ENCODE assay signal across 20 mouse cellular contexts in genomic region chr3:95735071-95735670, GRCm38 (mm10). TPM values are rescaled to one million over a fixed set of nuclear protein-coding genes. Genes with fewer than 3 reads are reported as not detected.
DNase-seq lines count a peak whose midpoint lies in the region; ATAC-seq and TF ChIP-seq lines count a peak whose summit lies in the region.
"Had no signal": no experiment of that assay in that cellular context is flagged by ENCODE, and none has a peak within 500 bp of the region (broad histone marks: within the 10 kb centered on the region; RNA-seq: fewer than 3 reads in every experiment).

No protein-coding gene starts in this region.

- TF ChIP-seq POLR2A in thymus, adult 2 months (IDR thresholded peaks at IDR 0.05; ENCODE audit: control insufficient read depth, extremely low read depth, insufficient read depth, low read length, poor library complexity), result no peak

- H3K27me3 ChIP-seq in kidney, embryonic 16.5 days (ENCODE audit: insufficient read depth, low read length), result no peaks in the 10 kb centered on the region
- no peaks in the 10 kb centered on the region for H3K27me3 ChIP-seq in kidney, embryonic 15.5 days
- no peaks in the 10 kb centered on the region for H3K27me3 ChIP-seq in thymus, adult 2 months (ENCODE audit: control insufficient read depth, insufficient read depth, low read length)
- H3K27me3 ChIP-seq in liver, embryonic 13.5 days, result no peaks in the 10 kb centered on the region
- H3K27me3 ChIP-seq: forebrain, embryonic 13.5 days; hindbrain, embryonic 12.5 days had no signal

- ATAC-seq in kidney, embryonic 16.5 days (ENCODE audit: low FRiP score, low TSS enrichment), result no peak
- no peak for ATAC-seq in kidney, embryonic 15.5 days (replicated peaks; ENCODE audit: low FRiP score)
- no peak for ATAC-seq in liver, embryonic 13.5 days (ENCODE audit: low read depth)
- ATAC-seq: activated CD4-positive, CD25-positive, alpha-beta regulatory T cell, adult 4 months; forebrain, embryonic 13.5 days; intestine, postnatal 0 days; midbrain, embryonic 16.5 days had no signal

- no peaks in the 10 kb centered on the region for H3K9me3 ChIP-seq in kidney, embryonic 16.5 days (ENCODE audit: low read length)
- no peaks in the 10 kb centered on the region for H3K9me3 ChIP-seq in kidney, embryonic 15.5 days (replicated peaks)
- no peaks in the 10 kb centered on the region for H3K9me3 ChIP-seq in liver, embryonic 13.5 days (replicated peaks)
- H3K9me3 ChIP-seq: forebrain, embryonic 13.5 days; hindbrain, embryonic 12.5 days; limb, embryonic 10.5 days; midbrain, embryonic 10.5 days had no signal

- 0 out of 2 replicates have a peak overlapping the region, but pooled peaks have one; percentile 10 for H3K27ac ChIP-seq in kidney, embryonic 16.5 days (ENCODE audit: low read length)
- no peak overlapping the region for H3K27ac ChIP-seq in kidney, embryonic 15.5 days
- no peak overlapping the region for H3K27ac ChIP-seq in thymus, adult 2 months (ENCODE audit: control insufficient read depth, insufficient read depth, low read length)
- H3K27ac ChIP-seq in liver, embryonic 13.5 days, result peak overlapping the region; percentile 57; the same call in 1 of the 2 replicates
- H3K27ac ChIP-seq: forebrain, embryonic 13.5 days; hindbrain, embryonic 12.5 days; kidney, postnatal 0 days; left cerebral cortex, adult 2 months; limb, embryonic 10.5 days; midbrain, embryonic 10.5 days had no signal

- H3K36me3 ChIP-seq in kidney, embryonic 16.5 days (ENCODE audit: insufficient read depth, low read length), result peaks cover 7% of the 10 kb centered on the region; the same call in 1 of the 2 replicates
- peaks cover 43% of the 10 kb centered on the region for H3K36me3 ChIP-seq in kidney, embryonic 15.5 days
- no peaks in the 10 kb centered on the region for H3K36me3 ChIP-seq in thymus, adult 2 months (ENCODE audit: control insufficient read depth, insufficient read depth, low read length)
- peaks cover 37% of the 10 kb centered on the region for H3K36me3 ChIP-seq in liver, embryonic 13.5 days

- 0 out of 2 replicates have a peak, but pooled peaks have one; percentile 9 for TF ChIP-seq CTCF in thymus, adult 2 months (IDR thresholded peaks at IDR 0.05; ENCODE audit: borderline replicate concordance, control insufficient read depth, extremely low read depth, insufficient read depth, low read length, poor library complexity)

- H3K4me2 ChIP-seq in kidney, embryonic 16.5 days (replicated peaks; ENCODE audit: low read depth, low read length), result no peak overlapping the region
- H3K4me2 ChIP-seq in kidney, embryonic 15.5 days, result no peak overlapping the region
- no peak overlapping the region for H3K4me2 ChIP-seq in liver, embryonic 13.5 days
- H3K4me2 ChIP-seq: forebrain, embryonic 13.5 days; hindbrain, embryonic 12.5 days; lung, embryonic 14.5 days had no signal

- peaks cover 30% of the 10 kb centered on the region for H3K4me1 ChIP-seq in kidney, embryonic 16.5 days (ENCODE audit: insufficient read depth, low read length)
- H3K4me1 ChIP-seq in kidney, embryonic 15.5 days, result peaks cover 64% of the 10 kb centered on the region
- H3K4me1 ChIP-seq in thymus, adult 2 months (replicated peaks; ENCODE audit: control insufficient read depth, insufficient read depth, low read length), result peaks cover 20% of the 10 kb centered on the region
- H3K4me1 ChIP-seq in liver, embryonic 13.5 days (replicated peaks), result peaks cover 54% of the 10 kb centered on the region
- H3K4me1 ChIP-seq: forebrain, embryonic 13.5 days; hindbrain, embryonic 12.5 days had no signal

- H3K9ac ChIP-seq in kidney, embryonic 16.5 days (replicated peaks; ENCODE audit: low read length), result no peak overlapping the region
- no peak overlapping the region for H3K9ac ChIP-seq in kidney, embryonic 15.5 days
- H3K9ac ChIP-seq in liver, embryonic 13.5 days, result no peak overlapping the region; the same call in 1 of the 2 replicates
- H3K9ac ChIP-seq: forebrain, embryonic 13.5 days; hindbrain, embryonic 12.5 days; lung, embryonic 14.5 days had no signal

- DNase-seq in thymus, adult 2 months, result no peak
- DNase-seq in thymus, postnatal 4 days, result no peak
- no peak for DNase-seq in liver, embryonic 13.5 days
- DNase-seq in B cell, adult 2 months, result no peak
- DNase-seq in T-cell, adult 2 months (ENCODE audit: low spot score), result no peak
- DNase-seq: adrenal gland, postnatal 10 days; cerebellum, adult 2 months; cerebellum, postnatal 36 days; lung, embryonic 14.5 days had no signal

- no peak overlapping the region for H3K4me3 ChIP-seq in kidney, embryonic 16.5 days (ENCODE audit: low read length)
- no peak overlapping the region for H3K4me3 ChIP-seq in kidney, embryonic 15.5 days (replicated peaks)
- H3K4me3 ChIP-seq in thymus, adult 2 months (ENCODE audit: control insufficient read depth, insufficient read depth, low read length), result no peak overlapping the region
- H3K4me3 ChIP-seq in liver, embryonic 13.5 days (replicated peaks), result no peak overlapping the region
- H3K4me3 ChIP-seq: forebrain, embryonic 13.5 days; hindbrain, embryonic 12.5 days; left cerebral cortex, adult 2 months; limb, embryonic 10.5 days; midbrain, embryonic 10.5 days had no signal

- 84% methylated on average over 12 of the region's 12 CpGs for WGBS in kidney, embryonic 16.5 days
- 84% methylated on average over 12 of the region's 12 CpGs for WGBS in kidney, embryonic 15.5 days
- WGBS in thymus, adult 2 months, result 96% methylated on average over 12 of the region's 12 CpGs
- 78% methylated on average over 12 of the region's 12 CpGs for WGBS in liver, embryonic 13.5 days (ENCODE audit: insufficient replicate concordance)

RNA-seq across cellular contexts. Expression of gene Ecm1, which starts 4.2 kb away (rescaled TPM):
- 174 and 208 TPM in 2 replicates for polyA plus RNA-seq in kidney, embryonic 16.5 days (2015; fragmentation: Nextera tagmentation; extraction: Ambion mirVana)
- 177 and 231 TPM in 2 replicates for polyA plus RNA-seq in kidney, embryonic 15.5 days (2015; fragmentation: Nextera tagmentation; extraction: Ambion mirVana)
- 80.2 and 125 TPM in 2 replicates for polyA plus RNA-seq in thymus, adult 2 months (2012; rRNA removed)
- polyA plus RNA-seq in liver, embryonic 13.5 days (2015; fragmentation: Nextera tagmentation; extraction: Ambion mirVana), result 9.8 and 10.7 TPM in 2 replicates

RNA-seq across cellular contexts. Expression of gene Tars2, which starts 24.8 kb away (rescaled TPM):
- 53.2 and 55.9 TPM in 2 replicates for polyA plus RNA-seq in kidney, embryonic 16.5 days (2015; fragmentation: Nextera tagmentation; extraction: Ambion mirVana)
- 47.3 and 58.4 TPM in 2 replicates for polyA plus RNA-seq in kidney, embryonic 15.5 days (2015; fragmentation: Nextera tagmentation; extraction: Ambion mirVana)
- 43.3 and 44.1 TPM in 2 replicates for polyA plus RNA-seq in thymus, adult 2 months (2012; rRNA removed)
- 49.4 and 50.4 TPM in 2 replicates for polyA plus RNA-seq in liver, embryonic 13.5 days (2015; fragmentation: Nextera tagmentation; extraction: Ambion mirVana)

RNA-seq across cellular contexts. Expression of gene Adamtsl4, which starts 47.5 kb away (rescaled TPM):
- polyA plus RNA-seq in kidney, embryonic 16.5 days (2015; fragmentation: Nextera tagmentation; extraction: Ambion mirVana), result 3.8 and 3.9 TPM in 2 replicates
- 4.0 and 6.3 TPM in 2 replicates for polyA plus RNA-seq in kidney, embryonic 15.5 days (2015; fragmentation: Nextera tagmentation; extraction: Ambion mirVana)
- polyA plus RNA-seq in thymus, adult 2 months (2012; rRNA removed), result 3.1 and 4.1 TPM in 2 replicates
- polyA plus RNA-seq in liver, embryonic 13.5 days (2015; fragmentation: Nextera tagmentation; extraction: Ambion mirVana), result 0.37 and 0.83 TPM in 2 replicates

Comparison
In these comparisons a context has a peak if more than half of its experiments do, and no peak if none do; other contexts are left out.
1. H3K27ac ChIP-seq: peak in kidney, embryonic 16.5 days (single experiment) and liver, embryonic 13.5 days (single experiment); none in kidney, embryonic 15.5 days (single experiment) and thymus, adult 2 months (single experiment).